Mouse (Mus musculus): Measurements from ENCODE around the gene Slain2.

GRCm38 (mm10) chr5:73006784-73007581, 92.9 kb downstream of the Slain2 start, which contains the start of gene Slc10a4:
- TF ChIP-seq CTCF (IDR thresholded peaks at IDR 0.05; ENCODE audit: low read depth) (no peak), EP300 (IDR thresholded peaks at IDR 0.05; ENCODE audit: low read depth) (no peak)
